Mouse (Mus musculus): ENCODE results near the gene Slit3. TPM values are rescaled to one million over a fixed set of nuclear protein-coding genes. Genes with fewer than 3 reads are reported as not detected.

Slit3 gene
- polyA plus RNA-seq, 1 experiment, result 0.04 TPM

DNA sequence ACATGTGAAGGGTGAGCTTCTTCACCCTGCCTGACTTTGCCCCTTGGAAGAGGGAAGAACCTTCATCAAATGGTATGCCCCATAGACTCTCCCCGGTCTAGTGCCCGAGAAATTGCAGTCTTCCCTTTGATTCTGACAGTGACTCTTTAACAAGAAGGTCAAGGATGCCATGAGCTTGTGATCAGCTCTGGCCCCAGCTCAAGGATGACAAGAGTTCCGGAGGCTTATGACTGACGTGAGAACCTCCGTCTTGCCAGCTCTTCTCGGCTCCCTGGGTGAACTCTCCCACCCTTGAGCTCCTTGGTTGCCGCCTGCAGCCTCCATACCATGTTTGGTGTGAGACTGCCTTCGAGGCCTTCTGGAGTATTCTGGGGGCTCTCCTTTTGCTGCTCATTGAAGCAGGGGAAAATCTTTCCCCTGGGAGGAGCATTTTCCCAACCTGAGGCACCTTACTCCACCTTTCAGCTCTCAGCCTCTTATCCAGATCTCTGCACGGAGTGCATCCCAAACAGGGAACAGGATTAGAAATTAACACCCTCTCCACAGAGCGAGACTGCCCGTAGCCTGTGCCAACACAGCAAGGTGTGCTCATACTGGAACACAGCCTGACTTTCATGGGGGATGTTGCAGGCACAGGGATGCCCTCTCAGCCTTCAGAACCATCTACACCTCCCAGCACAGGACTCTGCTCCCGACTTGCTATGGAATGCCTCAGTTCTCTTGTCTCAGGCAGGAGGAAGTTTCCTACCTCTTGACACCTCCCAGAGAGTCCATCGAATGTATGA, 224.9 kb downstream of the Slit3 start:
- 0 out of 2 replicates have a peak, but pooled peaks cover 3% of the 10 kb centered on the region for H3K9me3 ChIP-seq
- H3K4me3 ChIP-seq (replicated peaks), result peak overlapping the region; percentile 23
- no peaks in the 10 kb centered on the region for H3K36me3 ChIP-seq (replicated peaks; ENCODE audit: low read length)
- no peaks in the 10 kb centered on the region for H3K4me1 ChIP-seq
- TF ChIP-seq GATA1 (IDR thresholded peaks at IDR 0.05; ENCODE audit: borderline replicate concordance, low read length) (no peak), FLI1 (IDR thresholded peaks at IDR 0.05; ENCODE audit: low read length) (no peak)
- no peaks in the 10 kb centered on the region for H3K27me3 ChIP-seq (replicated peaks)

- no peak overlapping the region for H3K4me3 ChIP-seq (replicated peaks)
- H3K9me3 ChIP-seq, result 0 out of 2 replicates have a peak, but pooled peaks cover 3% of the 10 kb centered on the region
- no peaks in the 10 kb centered on the region for H3K27me3 ChIP-seq (replicated peaks)
- H3K4me1 ChIP-seq, result no peaks in the 10 kb centered on the region
- H3K36me3 ChIP-seq (replicated peaks; ENCODE audit: low read length), result no peaks in the 10 kb centered on the region
- no peak for TF ChIP-seq GATA1 (IDR thresholded peaks at IDR 0.05; ENCODE audit: borderline replicate concordance, low read length)
- TF ChIP-seq FLI1 (IDR thresholded peaks at IDR 0.05; ENCODE audit: low read length), result no peak
Measured at GRCm38 (mm10) chr11:35348099-35348498, 227.1 kb downstream of the Slit3 start.

DNA sequence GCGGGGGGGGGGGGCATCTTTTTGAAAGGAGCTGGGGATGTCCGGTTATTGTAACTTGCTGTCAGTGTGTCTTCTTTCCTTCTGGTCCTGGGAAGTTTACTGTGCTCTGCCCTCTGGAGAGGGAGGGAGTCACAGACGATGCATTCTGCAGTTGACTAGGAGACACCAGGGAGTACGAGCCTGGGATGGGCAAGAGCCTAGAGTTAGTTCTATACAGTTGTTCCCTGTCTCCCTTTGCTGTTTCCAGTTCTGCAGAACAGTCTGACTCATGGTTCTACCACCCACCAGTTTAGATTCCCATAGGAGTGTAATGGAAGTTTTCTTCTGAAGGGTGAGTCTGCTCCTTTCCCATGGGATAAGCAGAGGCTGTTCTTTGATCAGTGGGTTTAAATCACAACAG, 229.9 kb downstream of the Slit3 start:
- H3K9me3 ChIP-seq, result no peaks in the 10 kb centered on the region
- H3K4me1 ChIP-seq, result no peaks in the 10 kb centered on the region
- no peak overlapping the region for H3K4me3 ChIP-seq (replicated peaks)
- H3K36me3 ChIP-seq (replicated peaks; ENCODE audit: low read length), result no peaks in the 10 kb centered on the region
- no peaks in the 10 kb centered on the region for H3K27me3 ChIP-seq (replicated peaks)
- no peak for TF ChIP-seq GATA1 (IDR thresholded peaks at IDR 0.05; ENCODE audit: borderline replicate concordance, low read length)
- no peak for TF ChIP-seq FLI1 (IDR thresholded peaks at IDR 0.05; ENCODE audit: low read length)

GRCm38 (mm10) chr11:35351376-35351775, 230.4 kb downstream of the Slit3 start:
- Histone ChIP-seq H3K27me3 (replicated peaks) (no peaks in the 10 kb centered on the region), H3K36me3 (replicated peaks; ENCODE audit: low read length) (no peaks in the 10 kb centered on the region), H3K4me1 (no peaks in the 10 kb centered on the region), H3K9me3 (no peaks in the 10 kb centered on the region), H3K4me3 (replicated peaks) (no peak overlapping the region)
- TF ChIP-seq FLI1 (IDR thresholded peaks at IDR 0.05; ENCODE audit: low read length) (no peak), GATA1 (IDR thresholded peaks at IDR 0.05; ENCODE audit: borderline replicate concordance, low read length) (no peak)

- no peak overlapping the region for H3K4me3 ChIP-seq (replicated peaks)
- no peaks in the 10 kb centered on the region for H3K36me3 ChIP-seq (replicated peaks; ENCODE audit: low read length)
- no peaks in the 10 kb centered on the region for H3K27me3 ChIP-seq (replicated peaks)
- no peaks in the 10 kb centered on the region for H3K4me1 ChIP-seq
- peaks cover 4% of the 10 kb centered on the region; the same call in 1 of the 2 replicates for H3K9me3 ChIP-seq
- TF ChIP-seq FLI1 (IDR thresholded peaks at IDR 0.05; ENCODE audit: low read length) (no peak), GATA1 (IDR thresholded peaks at IDR 0.05; ENCODE audit: borderline replicate concordance, low read length) (no peak)
Measured at GRCm38 (mm10) chr11:35355811-35356210, 234.8 kb downstream of the Slit3 start.

DNA sequence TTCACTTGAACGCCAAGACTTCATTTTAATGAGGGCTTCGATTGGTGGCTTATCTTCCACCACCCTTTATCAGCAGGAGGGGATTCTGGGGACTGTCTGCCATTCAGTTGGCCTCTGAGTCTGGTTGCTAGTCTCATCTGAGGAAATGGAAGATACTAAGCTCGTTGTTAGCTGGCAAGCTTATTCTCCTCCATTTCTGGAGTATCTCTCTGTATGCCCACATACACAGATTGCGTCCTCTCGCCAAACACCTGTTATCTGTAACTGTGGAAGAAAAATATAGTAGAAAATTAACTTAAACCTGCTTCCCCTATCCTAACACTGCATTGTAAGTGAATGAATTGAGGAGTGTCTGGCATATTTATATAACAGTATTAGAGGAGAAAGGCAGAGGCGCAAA, 240.0 kb downstream of the Slit3 start:
- H3K36me3 ChIP-seq (replicated peaks; ENCODE audit: low read length), result no peaks in the 10 kb centered on the region
- peaks cover 4% of the 10 kb centered on the region; the same call in 1 of the 2 replicates for H3K9me3 ChIP-seq
- no peak overlapping the region for H3K4me3 ChIP-seq (replicated peaks)
- H3K4me1 ChIP-seq, result no peaks in the 10 kb centered on the region
- no peaks in the 10 kb centered on the region for H3K27me3 ChIP-seq (replicated peaks)
- TF ChIP-seq GATA1 (IDR thresholded peaks at IDR 0.05; ENCODE audit: borderline replicate concordance, low read length) (no peak), FLI1 (IDR thresholded peaks at IDR 0.05; ENCODE audit: low read length) (no peak)

DNA sequence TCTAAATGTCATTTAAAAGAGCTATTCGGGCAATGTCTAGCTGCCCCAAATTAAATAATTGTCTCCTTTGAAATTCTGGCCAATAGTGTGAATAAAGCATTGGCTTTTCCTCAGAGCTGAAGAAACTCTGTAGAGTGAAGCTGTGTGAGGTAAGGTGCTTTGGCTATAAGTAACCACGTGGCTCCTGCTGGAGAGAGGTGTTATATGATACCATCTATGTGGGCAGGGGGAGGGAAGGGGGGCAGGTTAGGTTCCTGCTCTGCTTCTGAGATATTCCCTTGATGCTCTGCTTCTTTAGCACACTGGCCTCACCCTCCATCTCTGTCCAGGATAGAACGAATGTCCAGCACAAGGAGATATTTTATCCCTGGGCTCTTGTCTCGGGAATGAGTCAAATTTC, 242.0 kb downstream of the Slit3 start:
- no peaks in the 10 kb centered on the region for H3K36me3 ChIP-seq (replicated peaks; ENCODE audit: low read length)
- peaks cover 14% of the 10 kb centered on the region for H3K9me3 ChIP-seq
- no peaks in the 10 kb centered on the region for H3K27me3 ChIP-seq (replicated peaks)
- H3K4me1 ChIP-seq, result no peaks in the 10 kb centered on the region
- TF ChIP-seq FLI1 (IDR thresholded peaks at IDR 0.05; ENCODE audit: low read length), result no peak
- no peak for TF ChIP-seq GATA1 (IDR thresholded peaks at IDR 0.05; ENCODE audit: borderline replicate concordance, low read length)
- H3K4me3 ChIP-seq (replicated peaks), result no peak overlapping the region

GRCm38 (mm10) chr11:35364469-35364868, 243.4 kb downstream of the Slit3 start:
- no peaks in the 10 kb centered on the region for H3K4me1 ChIP-seq
- no peak for TF ChIP-seq GATA1 (IDR thresholded peaks at IDR 0.05; ENCODE audit: borderline replicate concordance, low read length)
- TF ChIP-seq FLI1 (IDR thresholded peaks at IDR 0.05; ENCODE audit: low read length), result no peak
- H3K9me3 ChIP-seq, result peaks cover 16% of the 10 kb centered on the region

DNA sequence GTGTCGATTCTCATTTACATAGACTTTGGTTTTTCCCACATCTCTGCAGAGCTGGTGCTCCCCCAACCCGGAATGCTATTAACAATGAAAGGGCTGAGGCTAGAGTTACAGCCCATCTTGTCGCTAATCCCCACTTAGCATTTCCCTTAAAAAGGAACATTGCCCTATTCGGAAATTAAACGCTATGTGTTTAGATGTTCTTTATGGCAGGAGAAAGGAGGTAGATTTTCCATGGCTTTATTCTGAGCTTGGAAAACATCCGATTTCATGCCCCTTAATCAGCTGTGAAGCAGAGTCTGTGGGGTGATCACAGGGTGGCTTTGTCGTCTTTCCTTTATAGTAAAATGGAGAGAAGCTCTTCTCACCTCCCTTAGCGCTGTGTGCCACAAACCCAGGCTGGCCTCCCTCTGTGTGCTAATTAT, 244.5 kb downstream of the Slit3 start:
- Histone ChIP-seq H3K4me1 (no peaks in the 10 kb centered on the region), H3K27me3 (replicated peaks) (no peaks in the 10 kb centered on the region), H3K4me3 (replicated peaks) (no peak overlapping the region), H3K36me3 (replicated peaks; ENCODE audit: low read length) (no peaks in the 10 kb centered on the region), H3K9me3 (peaks cover 16% of the 10 kb centered on the region)
- TF ChIP-seq GATA1 (IDR thresholded peaks at IDR 0.05; ENCODE audit: borderline replicate concordance, low read length) (no peak), FLI1 (IDR thresholded peaks at IDR 0.05; ENCODE audit: low read length) (no peak)

More at GRCm38 (mm10) chr11:35364469-35364868, 243.4 kb downstream of the Slit3 start:
- Histone ChIP-seq H3K4me3 (replicated peaks) (no peak overlapping the region), H3K27me3 (replicated peaks) (no peaks in the 10 kb centered on the region), H3K36me3 (replicated peaks; ENCODE audit: low read length) (no peaks in the 10 kb centered on the region)

DNA sequence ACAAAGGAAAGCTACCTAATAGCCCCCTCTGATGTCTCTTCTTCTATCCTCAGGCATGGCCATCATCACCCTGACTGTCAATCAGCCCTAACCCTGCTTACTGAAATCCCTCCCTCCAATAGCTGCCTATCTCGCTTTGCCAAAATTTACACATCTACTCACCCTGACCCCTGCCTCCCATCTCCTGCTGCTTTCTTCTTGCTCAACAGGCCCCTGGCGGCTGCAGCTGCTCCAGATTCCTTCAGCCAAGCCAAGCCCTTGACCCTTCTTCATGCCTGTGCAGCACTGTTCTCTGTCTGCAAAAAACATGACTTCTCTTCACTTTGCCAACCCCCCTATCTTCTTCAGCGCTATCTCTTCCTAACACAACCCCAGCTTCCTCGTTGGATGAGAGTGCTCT, 245.6 kb downstream of the Slit3 start:
- H3K36me3 ChIP-seq (replicated peaks; ENCODE audit: low read length), result no peaks in the 10 kb centered on the region
- peaks cover 19% of the 10 kb centered on the region for H3K9me3 ChIP-seq
- TF ChIP-seq GATA1 (IDR thresholded peaks at IDR 0.05; ENCODE audit: borderline replicate concordance, low read length) (no peak), FLI1 (IDR thresholded peaks at IDR 0.05; ENCODE audit: low read length) (no peak)
- H3K4me1 ChIP-seq, result no peaks in the 10 kb centered on the region
- no peak overlapping the region for H3K4me3 ChIP-seq (replicated peaks)
- no peaks in the 10 kb centered on the region for H3K27me3 ChIP-seq (replicated peaks)
